Mouse (Mus musculus) lung, adult 2 months (tissue): ENCODE measurements around the gene Runx3. TPM values are rescaled to one million over a fixed set of nuclear protein-coding genes. Genes with fewer than 3 reads are reported as not detected.

Source experiments
- DNase-seq: peaks from one replicate; pipeline ENCODE4 v3.0.0; 2022
- H3K4me1 ChIP-seq: fragments of 200-500 bp; 2 replicates; pipeline ENCODE4 v1.6.1; 2011; ENCODE audit warnings: low read length; ENCODE audit not compliant: control insufficient read depth, insufficient read depth
- H3K4me3 ChIP-seq: fragments of 200-500 bp; replicated peaks from 2 replicates; pipeline ENCODE3; 2011; ENCODE audit warnings: low read depth, mild to moderate bottlenecking, control low read depth, low read length; ENCODE audit errors: extremely low read depth
- CTCF ChIP-seq: fragments of 200-500 bp; IDR thresholded peaks from 2 replicates; pipeline ENCODE4 v1.5.1; 2011; ENCODE audit warnings: mild to moderate bottlenecking, low read length, control low read depth; ENCODE audit not compliant: insufficient read depth
- POLR2A ChIP-seq: fragments of 200-500 bp; IDR thresholded peaks from 2 replicates; pipeline ENCODE4 v1.6.1; 2011; ENCODE audit warnings: low read depth, mild to moderate bottlenecking, control low read depth, low read length, borderline replicate concordance; ENCODE audit errors: extremely low read depth
- WGBS: fragments of 180-500 bp; shearing (Covaris S2); methylation state at CpG from one replicate; pipeline ENCODE4 v1.1.7; 2018; 5-methylcytosine and 5-hydroxymethylcytosine counted together
- polyA plus RNA-seq: library from polyadenylated mRNA; depleted of rRNA; stranded (reverse); fragments of >200 nt; gene quantifications from 2 replicates; pipeline ENCODE4 v1.2.3, GENCODE M21; 2012; rRNA removed

Runx3 gene
- polyA plus RNA-seq, 1 experiment: 2.8 TPM

GRCm38 (mm10) chr4:135226008-135226667 is 105.7 kb downstream of the Runx3 start:
- Histone ChIP-seq H3K4me1 (peaks cover 14% of the 10 kb centered on the region), H3K4me3 (no peak overlapping the region)
- TF ChIP-seq CTCF: no peak
- TF ChIP-seq POLR2A: no peak
- DNase-seq: no peak
- WGBS: 56% methylated on average over 12 of the region's 12 CpGs

Other genes starting within 250 kb of the Runx3 start
- 125 and 169 TPM in 2 replicates for gene Tmem50a, start 205.6 kb upstream of the Runx3 start, polyA plus RNA-seq
- 533 and 883 TPM in 2 replicates for gene Rsrp1, start 197.1 kb upstream of the Runx3 start, polyA plus RNA-seq
- gene Syf2, start 189.8 kb upstream of the Runx3 start, polyA plus RNA-seq: 25.7 and 43.4 TPM in 2 replicates
- 190 and 227 TPM in 2 replicates for gene Clic4, start 152.2 kb downstream of the Runx3 start, polyA plus RNA-seq
- 19.4 and 31.0 TPM in 2 replicates for gene Srrm1, start 232.7 kb downstream of the Runx3 start, polyA plus RNA-seq